Mouse (Mus musculus): ENCODE results near the gene U2af1. TPM values are rescaled to one million over a fixed set of nuclear protein-coding genes. Genes with fewer than 3 reads are reported as not detected.

The U2af1 gene
- total and polyA plus RNA-seq, 3 experiments: 104 to 261 (median 130) TPM

DNA sequence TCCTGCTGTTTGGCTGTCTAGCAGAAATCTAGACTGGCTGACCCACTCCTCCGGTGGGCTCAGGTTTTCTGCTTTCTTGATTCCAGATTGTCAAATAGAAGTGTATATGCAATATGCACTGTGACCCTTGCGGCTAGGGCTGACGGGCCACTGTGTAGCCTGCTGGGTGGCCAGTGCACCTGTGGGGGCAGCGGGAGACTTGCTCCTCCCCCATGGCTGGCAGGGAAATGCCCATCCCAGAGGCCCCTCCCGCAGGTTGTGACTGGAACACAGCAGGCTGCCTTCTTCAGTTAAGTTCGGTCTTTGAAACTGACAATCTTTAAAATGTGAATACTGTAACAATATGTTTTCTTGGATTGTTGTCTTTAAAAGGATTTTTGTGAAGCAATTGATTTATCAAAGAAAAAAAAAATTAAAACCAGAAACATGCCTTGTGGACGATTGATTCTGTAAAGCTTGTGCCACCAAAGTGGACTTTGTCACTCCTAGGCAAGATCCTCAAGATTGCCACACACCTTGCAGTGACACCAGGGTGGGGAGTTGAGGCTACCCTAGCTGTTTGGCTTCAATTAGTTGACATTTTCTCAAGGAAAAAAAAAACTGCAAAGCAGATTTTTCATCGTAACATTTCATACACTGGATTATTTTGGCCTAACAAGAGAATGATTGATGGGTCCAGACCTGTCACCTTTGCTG, 51.3 kb downstream of the U2af1 start:
- Histone ChIP-seq H3K4me1 (ENCODE audit: insufficient read depth, low read depth, low read length) (no peaks in the 10 kb centered on the region), H3K27me3 (ENCODE audit: insufficient read depth, low read length) (no peaks in the 10 kb centered on the region), H3K4me3 (ENCODE audit: low read depth, low read length) (no peak overlapping the region), H3K36me3 (replicated peaks) (peaks cover 56% of the 10 kb centered on the region), H3K9me3 (replicated peaks) (no peaks in the 10 kb centered on the region)
- TF ChIP-seq TAL1 (conservative IDR thresholded peaks at IDR 0.05; ENCODE audit: low read depth, low read length) (no peak), POLR2AphosphoS5 (IDR thresholded peaks at IDR 0.05; ENCODE audit: insufficient replicate concordance, low read depth, low read length) (no peak), GATA2 (IDR thresholded peaks at IDR 0.05; ENCODE audit: borderline replicate concordance, low read depth, low read length) (no peak), GATA1 (IDR thresholded peaks at IDR 0.05; ENCODE audit: borderline replicate concordance, low read length) (no peak), CTCF (IDR thresholded peaks at IDR 0.05; ENCODE audit: low read depth, low read length) (no peak)
- DNase-seq (ENCODE audit: low spot score): no peak
- no peak for ATAC-seq (ENCODE audit: extremely low read depth, insufficient number of reproducible peaks, low FRiP score, poor library complexity, severe bottlenecking)

DNA sequence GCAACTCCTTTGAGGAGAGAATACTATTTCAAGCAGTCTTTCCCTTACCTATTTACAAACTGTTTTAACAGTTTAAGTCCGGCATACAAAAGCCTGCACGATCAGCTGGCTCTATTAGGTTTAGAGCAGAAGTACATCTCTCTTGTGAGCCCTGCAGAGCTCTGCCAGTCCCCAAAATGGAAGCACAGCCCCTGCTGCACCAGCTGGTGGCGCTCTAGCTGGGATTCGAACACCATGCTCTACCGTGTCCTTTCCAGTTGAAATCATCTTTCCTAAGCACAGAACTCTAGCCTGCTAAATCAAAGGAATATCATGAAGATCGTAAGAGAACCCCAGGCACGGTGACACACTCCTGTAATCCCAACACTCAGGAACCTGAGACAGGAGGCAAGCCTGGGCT, 52.3 kb downstream of the U2af1 start:
- Histone ChIP-seq H3K27me3 (ENCODE audit: insufficient read depth, low read length) (no peaks in the 10 kb centered on the region), H3K9me3 (replicated peaks) (no peaks in the 10 kb centered on the region), H3K4me1 (ENCODE audit: insufficient read depth, low read depth, low read length) (no peaks in the 10 kb centered on the region), H3K4me3 (ENCODE audit: low read depth, low read length) (no peak overlapping the region), H3K36me3 (replicated peaks) (peaks cover 63% of the 10 kb centered on the region)
- DNase-seq (ENCODE audit: low spot score) (no peak), ATAC-seq (ENCODE audit: extremely low read depth, insufficient number of reproducible peaks, low FRiP score, poor library complexity, severe bottlenecking) (no peak)
- no peak for TF ChIP-seq POLR2AphosphoS5 (IDR thresholded peaks at IDR 0.05; ENCODE audit: insufficient replicate concordance, low read depth, low read length)
- no peak for TF ChIP-seq GATA1 (IDR thresholded peaks at IDR 0.05; ENCODE audit: borderline replicate concordance, low read length)
- no peak for TF ChIP-seq GATA2 (IDR thresholded peaks at IDR 0.05; ENCODE audit: borderline replicate concordance, low read depth, low read length)
- TF ChIP-seq TAL1 (conservative IDR thresholded peaks at IDR 0.05; ENCODE audit: low read depth, low read length): no peak
- TF ChIP-seq CTCF (IDR thresholded peaks at IDR 0.05; ENCODE audit: low read depth, low read length): no peak

DNA sequence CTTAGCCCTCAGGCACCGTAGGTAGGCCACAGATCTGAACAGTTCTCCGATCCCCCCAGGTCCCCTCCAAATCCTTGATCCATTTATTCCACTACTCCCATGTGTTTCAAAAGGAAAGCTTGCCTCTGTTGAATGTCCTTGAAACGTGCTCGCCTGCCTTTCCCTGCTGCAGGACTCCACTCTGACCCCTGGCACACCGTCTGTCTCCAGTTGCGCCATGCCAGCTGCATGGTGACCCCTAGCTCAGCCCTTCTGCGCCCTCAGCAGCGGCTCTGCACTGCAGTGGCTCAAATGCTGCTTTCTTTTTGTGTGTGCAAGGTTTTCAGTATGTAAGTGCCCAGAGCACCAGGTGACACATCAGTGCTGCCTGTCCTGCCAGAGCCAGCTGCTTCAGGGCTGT, 60.1 kb downstream of the U2af1 start:
- Histone ChIP-seq H3K4me1 (ENCODE audit: insufficient read depth, low read depth, low read length) (no peaks in the 10 kb centered on the region; the same call in 1 of the 2 replicates), H3K36me3 (replicated peaks) (peaks cover 88% of the 10 kb centered on the region), H3K27me3 (ENCODE audit: insufficient read depth, low read length) (no peaks in the 10 kb centered on the region), H3K9me3 (replicated peaks) (no peaks in the 10 kb centered on the region), H3K4me3 (ENCODE audit: low read depth, low read length) (no peak overlapping the region)
- no peak for DNase-seq (ENCODE audit: low spot score)
- TF ChIP-seq GATA2 (IDR thresholded peaks at IDR 0.05; ENCODE audit: borderline replicate concordance, low read depth, low read length) (no peak), TAL1 (conservative IDR thresholded peaks at IDR 0.05; ENCODE audit: low read depth, low read length) (no peak), POLR2AphosphoS5 (IDR thresholded peaks at IDR 0.05; ENCODE audit: insufficient replicate concordance, low read depth, low read length) (no peak), CTCF (IDR thresholded peaks at IDR 0.05; ENCODE audit: low read depth, low read length) (no peak), GATA1 (IDR thresholded peaks at IDR 0.05; ENCODE audit: borderline replicate concordance, low read length) (no peak)
- no peak for ATAC-seq (ENCODE audit: extremely low read depth, insufficient number of reproducible peaks, low FRiP score, poor library complexity, severe bottlenecking)

DNA sequence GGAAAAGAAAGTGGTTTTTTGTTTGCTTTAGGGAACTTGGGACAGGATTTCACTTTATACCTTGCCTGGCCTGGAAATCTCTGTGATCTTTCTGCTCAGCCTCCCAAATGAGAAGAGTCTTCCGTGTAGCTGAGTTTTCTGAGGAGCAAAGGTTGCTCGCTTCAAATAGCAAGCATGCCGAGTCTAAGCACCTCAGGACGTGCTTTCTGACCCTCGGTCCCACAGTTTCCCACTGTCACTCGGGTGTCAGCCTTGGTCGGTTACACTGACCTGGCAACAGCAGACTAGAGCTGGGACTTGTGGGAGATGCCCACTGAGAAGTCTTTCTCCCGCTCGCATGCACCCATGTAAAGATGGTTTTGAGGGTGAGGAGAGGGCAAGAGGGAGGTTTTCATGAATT, 60.7 kb downstream of the U2af1 start:
- Histone ChIP-seq H3K27me3 (ENCODE audit: insufficient read depth, low read length) (no peaks in the 10 kb centered on the region), H3K9me3 (replicated peaks) (no peaks in the 10 kb centered on the region), H3K4me3 (ENCODE audit: low read depth, low read length) (no peak overlapping the region), H3K36me3 (replicated peaks) (peaks cover 88% of the 10 kb centered on the region), H3K4me1 (ENCODE audit: insufficient read depth, low read depth, low read length) (no peaks in the 10 kb centered on the region; the same call in 1 of the 2 replicates)
- DNase-seq (ENCODE audit: low spot score): no peak
- no peak for TF ChIP-seq POLR2AphosphoS5 (IDR thresholded peaks at IDR 0.05; ENCODE audit: insufficient replicate concordance, low read depth, low read length)
- no peak for ATAC-seq (ENCODE audit: extremely low read depth, insufficient number of reproducible peaks, low FRiP score, poor library complexity, severe bottlenecking)

Other genes with a start within 250 kb of the U2af1 start
- 13.0 and 21.2 TPM in 2 replicates for gene Wdr4, start 138.9 kb downstream of the U2af1 start, total RNA-seq (2014; fragmentation: Nextera tagmentation)
- 18.4 and 20.6 TPM in 2 replicates for gene Wdr4, start 138.9 kb downstream of the U2af1 start, total RNA-seq (2017)
- 51.0 and 59.3 TPM in 2 replicates for gene Wdr4, start 138.9 kb downstream of the U2af1 start, polyA plus RNA-seq (2012)
- gene Ndufv3, start 138.8 kb downstream of the U2af1 start, total RNA-seq (2014; fragmentation: Nextera tagmentation): 180 and 181 TPM in 2 replicates
- 693 and 773 TPM in 2 replicates for gene Ndufv3, start 138.8 kb downstream of the U2af1 start, total RNA-seq (2017)
- gene Ndufv3, start 138.8 kb downstream of the U2af1 start, polyA plus RNA-seq (2012): 528 and 713 TPM in 2 replicates
- gene Pknox1, start 94.2 kb downstream of the U2af1 start, total RNA-seq (2014; fragmentation: Nextera tagmentation): 30.4 and 34.8 TPM in 2 replicates
- gene Pknox1, start 94.2 kb downstream of the U2af1 start, total RNA-seq (2017): 25.1 and 29.0 TPM in 2 replicates
- 6.2 and 8.5 TPM in 2 replicates for gene Pknox1, start 94.2 kb downstream of the U2af1 start, polyA plus RNA-seq (2012)
- not detected in 2 replicates for gene Cbs, start 21.7 kb downstream of the U2af1 start, total RNA-seq (2014; fragmentation: Nextera tagmentation)
- gene Cbs, start 21.7 kb downstream of the U2af1 start, total RNA-seq (2017): 0.05 and 0.12 TPM in 2 replicates
- not detected in 2 replicates for gene Cbs, start 21.7 kb downstream of the U2af1 start, polyA plus RNA-seq (2012)
- gene Cryaa, start 18.9 kb upstream of the U2af1 start, total RNA-seq (2014; fragmentation: Nextera tagmentation): not detected in 2 replicates
- gene Cryaa, start 18.9 kb upstream of the U2af1 start, total RNA-seq (2017): not detected in 2 replicates
- gene Cryaa, start 18.9 kb upstream of the U2af1 start, polyA plus RNA-seq (2012): not detected in 2 replicates
- gene Sik1, start 196.9 kb upstream of the U2af1 start, total RNA-seq (2014; fragmentation: Nextera tagmentation): 10.5 and 13.1 TPM in 2 replicates
- 0.98 and 1.9 TPM in 2 replicates for gene Sik1, start 196.9 kb upstream of the U2af1 start, total RNA-seq (2017)
- 6.9 and 7.7 TPM in 2 replicates for gene Sik1, start 196.9 kb upstream of the U2af1 start, polyA plus RNA-seq (2012)